Mouse (Mus musculus) CH12.LX (cell line): ENCODE measurements around the gene Scrn3.

Experiments
- CTCF ChIP-seq, 2 experiments: IDR thresholded peaks in 1 of 2; conservative IDR thresholded peaks in 1 of 2; 2 replicates each; pipeline ENCODE4 v1.5.1; 2011 to 2012; ENCODE audit warnings: low read depth in 2 of 2, low read length in 2 of 2, improper control_type of control experiment in 1 of 2, inconsistent platforms in 1 of 2, mild to moderate bottlenecking in 1 of 2, moderate library complexity in 1 of 2
- EP300 ChIP-seq: IDR thresholded peaks from 2 replicates; pipeline ENCODE4 v1.6.1; 2011; ENCODE audit warnings: low read length, improper control_type of control experiment
- GABPA ChIP-seq: IDR thresholded peaks from 2 replicates; pipeline ENCODE4 v1.6.1; 2012; ENCODE audit warnings: low read depth, low read length, improper control_type of control experiment, inconsistent platforms; ENCODE audit not compliant: insufficient replicate concordance
- JUND ChIP-seq: conservative IDR thresholded peaks from 2 replicates; pipeline ENCODE4 v1.6.1; 2011; ENCODE audit warnings: low read depth, low read length, improper control_type of control experiment
- MAX ChIP-seq: IDR thresholded peaks from 2 replicates; pipeline ENCODE4 v1.6.1; 2011; ENCODE audit warnings: low read length, improper control_type of control experiment
- MXI1 ChIP-seq: IDR thresholded peaks from 2 replicates; pipeline ENCODE4 v1.6.1; 2011; ENCODE audit warnings: mild to moderate bottlenecking, low read depth, low read length, improper control_type of control experiment
- POLR2A ChIP-seq: IDR thresholded peaks from 2 replicates; pipeline ENCODE4 v1.6.1; 2011; ENCODE audit warnings: low read depth, mild to moderate bottlenecking, improper control_type of control experiment, low read length
- SIN3A ChIP-seq: IDR thresholded peaks from 2 replicates; pipeline ENCODE4 v1.6.1; 2012; ENCODE audit warnings: low read length, improper control_type of control experiment, inconsistent platforms
- SMC3 ChIP-seq: IDR thresholded peaks from 2 replicates; pipeline ENCODE4 v1.6.1; 2011; ENCODE audit warnings: low read depth, low read length, improper control_type of control experiment
- USF2 ChIP-seq: conservative IDR thresholded peaks from 2 replicates; pipeline ENCODE4 v1.6.1; 2011; ENCODE audit warnings: low read depth, low read length, improper control_type of control experiment
- ZKSCAN1 ChIP-seq: IDR thresholded peaks from 2 replicates; pipeline ENCODE4 v1.6.1; 2012; ENCODE audit warnings: low read depth, inconsistent platforms, low read length, improper control_type of control experiment, borderline replicate concordance

DNA sequence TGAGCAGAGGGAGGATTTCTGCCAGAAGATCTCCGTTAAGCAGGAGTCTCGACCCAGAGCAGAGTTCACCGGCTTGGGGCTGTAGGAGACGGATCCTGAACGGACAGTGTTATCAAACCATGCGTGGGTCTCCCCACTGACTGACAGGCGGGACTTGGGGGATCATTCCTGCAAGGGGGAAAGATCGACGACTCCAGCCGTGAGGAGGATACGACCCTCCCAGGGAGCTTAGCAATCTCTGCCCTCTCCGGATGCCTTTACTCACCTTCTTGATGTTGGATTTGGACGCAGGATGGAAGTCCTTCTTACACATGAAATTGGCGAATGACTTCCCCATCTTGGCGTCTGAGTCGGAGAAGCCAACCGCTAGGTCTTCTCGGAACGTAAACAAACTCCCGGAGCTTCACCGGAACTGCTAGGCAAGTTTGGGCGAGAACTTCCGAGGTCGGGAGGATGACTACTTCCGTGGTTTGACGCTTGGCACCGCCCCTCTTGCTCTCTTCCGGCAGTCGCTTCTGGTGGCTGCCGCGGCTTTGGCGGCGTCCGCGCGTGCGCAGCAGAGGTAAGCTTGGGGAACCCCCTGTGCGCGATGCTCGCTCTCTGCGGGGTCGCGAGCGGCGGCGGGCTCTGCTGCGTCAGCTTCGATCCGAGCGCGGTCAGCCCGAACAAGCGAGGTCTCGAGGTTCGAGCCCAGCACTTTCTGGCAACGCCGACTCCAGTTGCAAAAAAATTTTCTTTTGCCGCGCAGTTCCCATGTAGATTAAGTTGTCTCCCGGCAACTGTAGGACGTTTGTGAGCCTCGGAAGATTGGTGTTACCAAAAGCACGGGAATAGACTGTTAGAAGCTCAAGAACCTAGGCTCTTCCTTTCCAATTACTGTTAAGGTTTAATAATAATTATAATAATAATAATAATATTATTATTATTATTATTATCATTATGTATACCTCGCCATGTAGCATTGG, at the start of gene Scrn3, which contains the start of gene Cir1:
- TF ChIP-seq GABPA (peak; percentile 52; the same call in 1 of the 2 replicates), CTCF (conservative IDR thresholded peaks at IDR 0.05 in 1 of 2, IDR thresholded peaks at IDR 0.05 in 1 of 2; ENCODE audit: low read depth in 2 of 2, low read length in 2 of 2) (no peak), USF2 (no peak), SIN3A (peak; percentile 94), POLR2A (peak; percentile 90), MAX (no peak), EP300 (no peak), JUND (no peak), SMC3 (no peak), ZKSCAN1 (no peak), MXI1 (peak; percentile 80)
